Mouse (Mus musculus): ENCODE measurements at regions not wholly inside any gene's neighbourhood (a gene's known extent, or its start where the extent isn't known, plus 50 kb on each side); places are given as distances from the start of the nearest gene placed in this dataset.
A peak's percentile ranks its signal among the peaks of the same experiment; 100 is the strongest.

- Histone ChIP-seq H3K79me2 (replicated peaks; ENCODE audit: control insufficient read depth, insufficient read depth, low read length) (no peaks in the 10 kb centered on the region), H3K36me3 (ENCODE audit: control insufficient read depth, insufficient read depth, low read length) (no peaks in the 10 kb centered on the region), H3K27me3 (ENCODE audit: control insufficient read depth, insufficient read depth, low read length) (no peaks in the 10 kb centered on the region), H3K4me3 (no peak overlapping the region), H3K27ac (no peak overlapping the region), H3K4me1 (ENCODE audit: control insufficient read depth, insufficient read depth, low read length) (no peaks in the 10 kb centered on the region), H3K9ac (ENCODE audit: low read depth, low read length) (no peak overlapping the region)
- no peak for DNase-seq
- TF ChIP-seq EP300 (IDR thresholded peaks at IDR 0.05; ENCODE audit: insufficient read depth, low read depth, low read length) (no peak), CTCF (IDR thresholded peaks at IDR 0.05) (no peak)
- intact Hi-C loops (cut with DNase I): no loop called here
- WGBS: 47% methylated on average over 5 of the region's 5 CpGs
These were observed 69.6 kb downstream of the Prdm13 start for GRCm38 (mm10) chr4:21616116-21616515.

- H3K4me1 ChIP-seq (ENCODE audit: control insufficient read depth, insufficient read depth, low read length): no peaks in the 10 kb centered on the region
- no peaks in the 10 kb centered on the region for H3K79me2 ChIP-seq (replicated peaks; ENCODE audit: control insufficient read depth, insufficient read depth, low read length)
- H3K27ac ChIP-seq: no peak overlapping the region
- no peak overlapping the region for H3K4me3 ChIP-seq
- no peaks in the 10 kb centered on the region for H3K36me3 ChIP-seq (ENCODE audit: control insufficient read depth, insufficient read depth, low read length)
- H3K27me3 ChIP-seq (ENCODE audit: control insufficient read depth, insufficient read depth, low read length): no peaks in the 10 kb centered on the region
- intact Hi-C loops (cut with DNase I): no loop called here
- no peak for DNase-seq
- TF ChIP-seq CTCF (IDR thresholded peaks at IDR 0.05) (no peak), POLR2A (IDR thresholded peaks at IDR 0.05; ENCODE audit: insufficient read depth, low read depth, low read length) (no peak), EP300 (IDR thresholded peaks at IDR 0.05; ENCODE audit: insufficient read depth, low read depth, low read length) (no peak)
- no peak overlapping the region for H3K9ac ChIP-seq (ENCODE audit: low read depth, low read length)
- WGBS: 35% methylated on average over 3 of the region's 3 CpGs
These were observed 71.3 kb downstream of the Prdm13 start for GRCm38 (mm10) chr4:21614429-21614828.

- Histone ChIP-seq H3K79me2 (replicated peaks; ENCODE audit: control insufficient read depth, insufficient read depth, low read length) (no peaks in the 10 kb centered on the region), H3K4me3 (no peak overlapping the region), H3K4me1 (ENCODE audit: control insufficient read depth, insufficient read depth, low read length) (no peaks in the 10 kb centered on the region), H3K27me3 (ENCODE audit: control insufficient read depth, insufficient read depth, low read length) (no peaks in the 10 kb centered on the region), H3K9ac (ENCODE audit: low read depth, low read length) (no peak overlapping the region), H3K36me3 (ENCODE audit: control insufficient read depth, insufficient read depth, low read length) (no peaks in the 10 kb centered on the region), H3K27ac (no peak overlapping the region)
- TF ChIP-seq EP300 (IDR thresholded peaks at IDR 0.05; ENCODE audit: insufficient read depth, low read depth, low read length): no peak
- no peak for TF ChIP-seq POLR2A (IDR thresholded peaks at IDR 0.05; ENCODE audit: insufficient read depth, low read depth, low read length)
- no peak for TF ChIP-seq CTCF (IDR thresholded peaks at IDR 0.05)
- 76% methylated on average over 5 of the region's 5 CpGs for WGBS
- intact Hi-C loops (cut with DNase I): no loop called here
- DNase-seq: no peak
These were observed 74.1 kb downstream of the Prdm13 start for GRCm38 (mm10) chr4:21611531-21612282.

DNA sequence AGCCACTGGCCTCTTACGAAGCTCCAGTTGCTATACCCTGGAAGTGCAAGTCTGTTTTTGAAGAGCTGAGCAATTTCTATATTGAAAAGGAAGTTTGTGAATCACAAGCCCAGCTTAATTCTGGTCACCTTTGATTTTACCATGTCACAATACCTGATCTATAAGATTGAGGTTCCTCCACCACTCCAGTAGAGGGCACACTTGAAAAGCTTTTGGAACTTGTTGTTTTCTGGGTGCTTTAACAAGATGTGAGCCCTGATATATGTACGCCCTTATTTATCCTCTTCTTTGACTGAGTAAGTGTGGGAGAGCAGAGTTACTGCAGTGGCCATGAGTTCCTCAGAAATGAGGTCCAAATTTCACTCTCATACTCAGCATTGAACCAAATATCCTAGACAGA, 87.7 kb downstream of the Prdm13 start:
- Histone ChIP-seq H3K27ac (no peak overlapping the region), H3K9ac (ENCODE audit: low read depth, low read length) (no peak overlapping the region), H3K36me3 (ENCODE audit: control insufficient read depth, insufficient read depth, low read length) (no peaks in the 10 kb centered on the region), H3K4me3 (no peak overlapping the region), H3K79me2 (replicated peaks; ENCODE audit: control insufficient read depth, insufficient read depth, low read length) (no peaks in the 10 kb centered on the region), H3K4me1 (ENCODE audit: control insufficient read depth, insufficient read depth, low read length) (no peaks in the 10 kb centered on the region), H3K27me3 (ENCODE audit: control insufficient read depth, insufficient read depth, low read length) (no peaks in the 10 kb centered on the region)
- intact Hi-C loops (cut with DNase I): no loop called here
- WGBS: 46% methylated on average over 2 of the region's 2 CpGs
- TF ChIP-seq POLR2A (IDR thresholded peaks at IDR 0.05; ENCODE audit: insufficient read depth, low read depth, low read length) (no peak), CTCF (IDR thresholded peaks at IDR 0.05) (peak; percentile 47)
- DNase-seq: no peak

GRCm38 (mm10) chr4:21547771-21548170, 138.0 kb downstream of the Prdm13 start:
- H3K9ac ChIP-seq (ENCODE audit: low read depth, low read length): no peak overlapping the region
- H3K4me3 ChIP-seq: no peak overlapping the region
- 74% methylated on average over 3 of the region's 3 CpGs for WGBS
- intact Hi-C loops (cut with DNase I): no loop called here
- TF ChIP-seq EP300 (IDR thresholded peaks at IDR 0.05; ENCODE audit: insufficient read depth, low read depth, low read length): no peak
- TF ChIP-seq CTCF (IDR thresholded peaks at IDR 0.05): no peak
- no peak for TF ChIP-seq POLR2A (IDR thresholded peaks at IDR 0.05; ENCODE audit: insufficient read depth, low read depth, low read length)
- H3K79me2 ChIP-seq (replicated peaks; ENCODE audit: control insufficient read depth, insufficient read depth, low read length): no peaks in the 10 kb centered on the region
- H3K4me1 ChIP-seq (ENCODE audit: control insufficient read depth, insufficient read depth, low read length): no peaks in the 10 kb centered on the region
- H3K27me3 ChIP-seq (ENCODE audit: control insufficient read depth, insufficient read depth, low read length): no peaks in the 10 kb centered on the region
- DNase-seq: no peak
- H3K36me3 ChIP-seq (ENCODE audit: control insufficient read depth, insufficient read depth, low read length): no peaks in the 10 kb centered on the region
- no peak overlapping the region for H3K27ac ChIP-seq

GRCm38 (mm10) chr4:21539583-21539982, 146.2 kb downstream of the Prdm13 start:
- H3K36me3 ChIP-seq (ENCODE audit: control insufficient read depth, insufficient read depth, low read length): no peaks in the 10 kb centered on the region
- DNase-seq: no peak
- H3K9ac ChIP-seq (ENCODE audit: low read depth, low read length): no peak overlapping the region
- WGBS: 72% methylated on average over 2 of the region's 2 CpGs
- H3K27me3 ChIP-seq (ENCODE audit: control insufficient read depth, insufficient read depth, low read length): no peaks in the 10 kb centered on the region
- no peaks in the 10 kb centered on the region for H3K79me2 ChIP-seq (replicated peaks; ENCODE audit: control insufficient read depth, insufficient read depth, low read length)
- TF ChIP-seq CTCF (IDR thresholded peaks at IDR 0.05): no peak
- H3K4me3 ChIP-seq: no peak overlapping the region
- H3K27ac ChIP-seq: no peak overlapping the region
- intact Hi-C loops (cut with DNase I): no loop called here
- no peaks in the 10 kb centered on the region for H3K4me1 ChIP-seq (ENCODE audit: control insufficient read depth, insufficient read depth, low read length)
